Mouse (Mus musculus): ENCODE data around the gene Agbl2.

Gene Agbl2

GRCm38 (mm10) chr2:90870136-90870601, 87.6 kb downstream of the Agbl2 start:
- DNase-seq (ENCODE audit: extremely low read depth, low read depth, low spot score) = no peak

GRCm38 (mm10) chr2:90871180-90871961, 88.8 kb downstream of the Agbl2 start:
- no peak for DNase-seq (ENCODE audit: extremely low read depth, low read depth, low spot score)

DNA sequence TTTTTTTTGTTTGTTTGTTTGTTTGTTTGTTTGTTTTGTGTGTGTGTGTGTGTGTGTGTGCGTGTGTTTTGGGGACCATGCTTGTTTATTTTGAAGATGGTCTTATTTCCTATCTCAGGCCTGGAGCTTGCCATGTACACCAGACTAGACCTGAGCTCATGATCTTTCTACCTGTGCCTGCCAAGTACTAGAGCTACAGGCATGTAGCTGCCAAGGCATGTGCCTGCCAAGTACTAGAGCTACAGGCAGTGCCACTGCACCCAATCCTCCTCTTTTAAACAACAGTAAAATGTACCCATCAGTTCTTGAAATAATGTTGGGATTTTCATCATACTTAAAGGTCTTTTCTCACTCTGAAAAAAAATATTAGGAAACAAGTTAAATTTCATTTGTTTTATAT, 91.5 kb downstream of the Agbl2 start:
- no peak for DNase-seq (ENCODE audit: extremely low read depth, low read depth, low spot score)

GRCm38 (mm10) chr2:90875239-90875638, 92.7 kb downstream of the Agbl2 start:
- DNase-seq (ENCODE audit: extremely low read depth, low read depth, low spot score) = no peak

DNA sequence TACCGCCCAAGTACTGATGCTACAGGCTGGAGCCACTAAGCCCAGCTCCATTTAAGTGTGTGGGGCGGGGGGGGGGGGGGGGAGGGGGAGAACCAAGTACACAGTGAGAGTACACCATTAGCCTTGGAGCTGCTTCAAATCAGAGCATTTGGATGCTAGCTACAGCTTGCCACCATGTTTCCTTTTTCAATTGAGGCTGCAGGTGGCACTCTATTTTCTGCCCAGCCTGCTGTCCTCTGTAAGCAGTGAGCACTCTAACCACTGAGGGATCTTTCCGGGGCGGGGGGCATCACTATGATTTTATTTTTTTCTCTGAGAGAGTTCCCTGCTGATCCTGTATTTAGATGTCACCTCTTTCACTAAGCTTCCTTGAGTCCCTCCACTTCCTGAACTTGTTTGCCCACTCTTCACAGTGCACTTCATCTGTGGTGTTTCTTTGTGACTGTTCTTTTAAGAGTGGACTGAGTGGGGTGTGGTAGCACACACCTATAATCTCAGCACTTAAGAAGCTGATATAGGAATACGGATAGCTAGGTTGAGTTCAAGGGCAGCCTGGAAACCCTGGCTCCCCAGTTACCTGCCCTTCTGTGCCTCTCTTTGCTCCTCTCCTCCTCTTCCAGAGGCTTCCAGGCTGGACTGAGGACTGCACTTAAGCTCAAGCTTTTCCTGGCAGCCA, 95.2 kb downstream of the Agbl2 start:
- no peak for DNase-seq (ENCODE audit: extremely low read depth, low read depth, low spot score)

DNA sequence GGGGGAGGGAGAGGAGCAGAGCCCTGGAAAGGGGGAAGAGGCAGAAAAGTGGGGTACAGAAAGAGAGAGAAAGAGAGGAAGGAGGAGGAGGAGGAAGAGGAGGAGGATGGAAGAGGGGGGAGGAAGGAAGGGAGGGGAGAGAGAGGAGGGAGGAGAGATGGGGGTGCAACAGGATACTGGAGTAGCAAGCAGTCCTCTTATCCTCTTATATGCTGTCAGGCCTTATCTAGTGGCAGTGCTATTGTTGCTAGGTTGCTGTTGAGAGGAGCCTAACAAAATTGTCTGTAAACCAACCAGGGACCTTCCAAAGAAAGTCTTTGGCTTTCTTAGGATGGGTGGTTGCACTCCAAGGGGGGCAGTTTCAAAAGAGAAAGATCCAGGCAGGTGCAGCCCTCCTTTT, 96.9 kb downstream of the Agbl2 start:
- DNase-seq (ENCODE audit: extremely low read depth, low read depth, low spot score) = no peak

GRCm38 (mm10) chr2:90880144-90880785, 97.7 kb downstream of the Agbl2 start:
- no peak for DNase-seq (ENCODE audit: extremely low read depth, low read depth, low spot score)

DNA sequence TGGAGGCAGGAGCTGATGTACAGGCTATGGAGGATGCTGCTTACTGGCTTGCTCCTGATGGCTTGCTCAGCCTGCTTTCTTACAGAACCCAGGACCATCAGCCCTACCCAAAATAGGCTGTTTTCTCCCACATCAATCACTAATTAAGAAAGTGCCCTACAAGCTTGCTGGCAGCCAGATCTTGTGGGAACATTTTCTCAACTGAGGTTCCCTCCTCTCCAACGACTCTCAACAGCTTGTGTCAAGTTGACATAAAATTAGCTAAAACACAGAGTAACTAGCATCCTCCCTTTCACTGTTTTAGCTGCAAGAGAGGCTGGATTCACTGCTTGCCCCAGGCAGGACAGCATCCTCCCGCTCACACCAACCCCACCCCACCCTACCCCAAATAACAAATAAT, 99.3 kb downstream of the Agbl2 start:
- no peak for DNase-seq (ENCODE audit: extremely low read depth, low read depth, low spot score)

Measured in fat pad, adult 2 months (tissue).